Mouse (Mus musculus) MEL (cell line): ENCODE data around the gene Fut1. TPM values are rescaled to one million over a fixed set of nuclear protein-coding genes. Genes with fewer than 3 reads are reported as not detected.
A peak's percentile ranks its signal among the peaks of the same experiment; 100 is the strongest.

Experiments used
- DNase-seq: peaks from one replicate; pipeline ENCODE4 v3.0.0; 2011; ENCODE audit warnings: low read depth, low spot score
- H3K27ac ChIP-seq: 2 replicates; pipeline ENCODE4 v1.5.1; 2012; ENCODE audit warnings: low read depth, mild to moderate bottlenecking, control low read depth, low read length, moderate library complexity; ENCODE audit not compliant: control insufficient read depth
- H3K27me3 ChIP-seq, 2 experiments: fragments of 150-350 bp in 1 of 2; sonication (generic) in 1 of 2; 2 replicates each; pipeline ENCODE4 v1.6.1; 2012; ENCODE audit warnings: low read length in 2 of 2, mild to moderate bottlenecking in 2 of 2, improper control_type of control experiment in 1 of 2, moderate library complexity in 1 of 2; ENCODE audit not compliant: insufficient read depth in 2 of 2, control insufficient read depth in 1 of 2
- H3K36me3 ChIP-seq, 2 experiments: 2 replicates each; pipeline ENCODE4 v1.6.1; 2012 to 2014; ENCODE audit warnings: low read length in 2 of 2, improper control_type of control experiment in 1 of 2, inconsistent platforms in 1 of 2, mild to moderate bottlenecking in 1 of 2; ENCODE audit not compliant: insufficient read depth in 2 of 2, control insufficient read depth in 1 of 2
- H3K4me1 ChIP-seq, 2 experiments: fragments of 150-350 bp in 1 of 2; sonication (generic) in 1 of 2; 2 replicates each; pipeline ENCODE4 v1.6.1; 2012; ENCODE audit warnings: low read length in 2 of 2, improper control_type of control experiment in 1 of 2, mild to moderate bottlenecking in 1 of 2; ENCODE audit not compliant: insufficient read depth in 2 of 2, control insufficient read depth in 1 of 2
- H3K4me3 ChIP-seq, 2 experiments: fragments of 150-350 bp in 1 of 2; sonication (generic) in 1 of 2; 2 replicates each; pipeline ENCODE4 v1.5.1; 2012; ENCODE audit warnings: low read depth in 2 of 2, low read length in 2 of 2, mild to moderate bottlenecking in 2 of 2, moderate library complexity in 2 of 2, control low read depth in 1 of 2, improper control_type of control experiment in 1 of 2; ENCODE audit not compliant: control insufficient read depth in 1 of 2, insufficient read depth in 1 of 2
- H3K79me2 ChIP-seq: 2 replicates; pipeline ENCODE4 v1.6.1; 2012; ENCODE audit warnings: mild to moderate bottlenecking, low read length, moderate library complexity; ENCODE audit not compliant: control insufficient read depth, poor library complexity, insufficient read depth
- H3K9ac ChIP-seq: 2 replicates; pipeline ENCODE4 v1.6.1; 2012; ENCODE audit warnings: low read depth, mild to moderate bottlenecking, control low read depth, low read length, moderate library complexity; ENCODE audit not compliant: control insufficient read depth, poor library complexity, severe bottlenecking
- H3K9me3 ChIP-seq: fragments of 150-350 bp; sonication (generic); replicated peaks from 2 replicates; pipeline ENCODE4 v1.6.1; 2012; ENCODE audit warnings: mild to moderate bottlenecking, low read length, improper control_type of control experiment, moderate library complexity; ENCODE audit not compliant: insufficient read depth
- CHD1 ChIP-seq: IDR thresholded peaks from 2 replicates; pipeline ENCODE4 v1.6.1; 2012; ENCODE audit warnings: low read depth, mild to moderate bottlenecking, inconsistent platforms, low read length, improper control_type of control experiment
- CHD2 ChIP-seq: IDR thresholded peaks from 2 replicates; pipeline ENCODE4 v1.6.1; 2011; ENCODE audit warnings: low read length, improper control_type of control experiment
- CTCF ChIP-seq, 3 experiments: IDR thresholded peaks in 2 of 3; conservative IDR thresholded peaks in 1 of 3; 2 replicates each; pipeline ENCODE4 v1.5.1; 2011 to 2012; ENCODE audit warnings: low read length in 3 of 3, low read depth in 2 of 3, mild to moderate bottlenecking in 2 of 3, improper control_type of control experiment in 1 of 3, inconsistent platforms in 1 of 3, mixed read lengths in 1 of 3, moderate library complexity in 1 of 3; ENCODE audit not compliant: control insufficient read depth in 1 of 3, insufficient read depth in 1 of 3, poor library complexity in 1 of 3, severe bottlenecking in 1 of 3
- ELF1 ChIP-seq: IDR thresholded peaks from 2 replicates; pipeline ENCODE4 v1.6.1; 2014; ENCODE audit warnings: low read depth, mild to moderate bottlenecking, inconsistent platforms, low read length, improper control_type of control experiment, moderate library complexity
- HCFC1 ChIP-seq: IDR thresholded peaks from 2 replicates; pipeline ENCODE4 v1.6.1; 2012; ENCODE audit warnings: low read depth, mild to moderate bottlenecking, inconsistent platforms, low read length, improper control_type of control experiment, moderate library complexity
- KAT2A ChIP-seq: conservative IDR thresholded peaks from 2 replicates; pipeline ENCODE4 v1.6.1; 2012; ENCODE audit warnings: low read depth, low read length, improper control_type of control experiment, inconsistent platforms
- MAFK ChIP-seq: IDR thresholded peaks from 2 replicates; pipeline ENCODE4 v1.6.1; 2011; ENCODE audit warnings: low read depth, mild to moderate bottlenecking, low read length, improper control_type of control experiment, borderline replicate concordance
- MAX ChIP-seq: IDR thresholded peaks from 2 replicates; pipeline ENCODE4 v1.6.1; 2011; ENCODE audit warnings: low read length, improper control_type of control experiment
- MEF2A ChIP-seq: IDR thresholded peaks from 2 replicates; pipeline ENCODE4 v1.6.1; 2014; ENCODE audit warnings: low read depth, mild to moderate bottlenecking, inconsistent platforms, low read length, improper control_type of control experiment; ENCODE audit not compliant: poor library complexity, insufficient replicate concordance, severe bottlenecking; ENCODE audit errors: extremely low read depth
- MYB ChIP-seq: IDR thresholded peaks from 2 replicates; pipeline ENCODE4 v1.6.1; 2011; ENCODE audit warnings: mild to moderate bottlenecking, low read depth, low read length, improper control_type of control experiment
- MYC ChIP-seq: IDR thresholded peaks from 2 replicates; pipeline ENCODE4 v1.6.1; 2011; ENCODE audit warnings: low read depth, mild to moderate bottlenecking, low read length, improper control_type of control experiment, moderate library complexity
- POLR2A ChIP-seq, 2 experiments: IDR thresholded peaks; 2 replicates each; pipeline ENCODE4 v1.6.1; 2011 to 2012; ENCODE audit warnings: low read length in 2 of 2, mild to moderate bottlenecking in 2 of 2, control low read depth in 1 of 2, improper control_type of control experiment in 1 of 2, low read depth in 1 of 2, moderate library complexity in 1 of 2; ENCODE audit not compliant: control insufficient read depth in 1 of 2, insufficient read depth in 1 of 2, poor library complexity in 1 of 2
- POLR2AphosphoS2 ChIP-seq: IDR thresholded peaks from 2 replicates; pipeline ENCODE4 v1.6.1; 2011; ENCODE audit warnings: low read length, improper control_type of control experiment
- RAD21 ChIP-seq: IDR thresholded peaks from 2 replicates; pipeline ENCODE4 v1.6.1; 2011; ENCODE audit warnings: mild to moderate bottlenecking, low read depth, low read length, improper control_type of control experiment
- RCOR1 ChIP-seq: IDR thresholded peaks from 2 replicates; pipeline ENCODE4 v1.6.1; 2012; ENCODE audit warnings: low read depth, mild to moderate bottlenecking, inconsistent platforms, low read length, improper control_type of control experiment
- SIN3A ChIP-seq: IDR thresholded peaks from 2 replicates; pipeline ENCODE4 v1.6.1; 2012; ENCODE audit warnings: low read length, improper control_type of control experiment, inconsistent platforms
- TCF12 ChIP-seq: IDR thresholded peaks from 2 replicates; pipeline ENCODE4 v1.6.1; 2014; ENCODE audit warnings: low read depth, mild to moderate bottlenecking, inconsistent platforms, low read length, improper control_type of control experiment, moderate library complexity
- UBTF ChIP-seq: IDR thresholded peaks from 2 replicates; pipeline ENCODE4 v1.6.1; 2012; ENCODE audit warnings: low read depth, mild to moderate bottlenecking, inconsistent platforms, low read length, improper control_type of control experiment, moderate library complexity, borderline replicate concordance; ENCODE audit not compliant: insufficient read depth
- USF1 ChIP-seq: IDR thresholded peaks from 2 replicates; pipeline ENCODE4 v1.6.1; 2014; ENCODE audit warnings: low read depth, mild to moderate bottlenecking, inconsistent platforms, low read length, improper control_type of control experiment, moderate library complexity
- ZNF384 ChIP-seq: IDR thresholded peaks from 2 replicates; pipeline ENCODE4 v1.6.1; 2012; ENCODE audit warnings: low read depth, mild to moderate bottlenecking, inconsistent platforms, low read length, improper control_type of control experiment
- polyA plus RNA-seq, 2 experiments: library from polyadenylated mRNA; stranded (reverse) in 1 of 2; unstranded in 1 of 2; fragments of >175 nt in 1 of 2; fragments of >200 nt in 1 of 2; gene quantifications; 2 replicates each; pipeline versions ENCODE4 v1.2.1 to v1.2.4; 2012; ENCODE audit warnings: low replicate concordance in 2 of 2, low read depth in 1 of 2; ENCODE audit not compliant: insufficient read length in 2 of 2, insufficient read depth in 1 of 2, missing spikeins in 1 of 2
- total RNA-seq: library from RNA; depleted of rRNA; stranded (reverse); fragments of 300-350 nt; gene quantifications from 2 replicates; pipeline ENCODE4 v1.2.3, GENCODE M21; 2012

Fut1 gene
- total and polyA plus RNA-seq, 3 experiments, result 0.04 TPM; not detected in 2

DNA sequence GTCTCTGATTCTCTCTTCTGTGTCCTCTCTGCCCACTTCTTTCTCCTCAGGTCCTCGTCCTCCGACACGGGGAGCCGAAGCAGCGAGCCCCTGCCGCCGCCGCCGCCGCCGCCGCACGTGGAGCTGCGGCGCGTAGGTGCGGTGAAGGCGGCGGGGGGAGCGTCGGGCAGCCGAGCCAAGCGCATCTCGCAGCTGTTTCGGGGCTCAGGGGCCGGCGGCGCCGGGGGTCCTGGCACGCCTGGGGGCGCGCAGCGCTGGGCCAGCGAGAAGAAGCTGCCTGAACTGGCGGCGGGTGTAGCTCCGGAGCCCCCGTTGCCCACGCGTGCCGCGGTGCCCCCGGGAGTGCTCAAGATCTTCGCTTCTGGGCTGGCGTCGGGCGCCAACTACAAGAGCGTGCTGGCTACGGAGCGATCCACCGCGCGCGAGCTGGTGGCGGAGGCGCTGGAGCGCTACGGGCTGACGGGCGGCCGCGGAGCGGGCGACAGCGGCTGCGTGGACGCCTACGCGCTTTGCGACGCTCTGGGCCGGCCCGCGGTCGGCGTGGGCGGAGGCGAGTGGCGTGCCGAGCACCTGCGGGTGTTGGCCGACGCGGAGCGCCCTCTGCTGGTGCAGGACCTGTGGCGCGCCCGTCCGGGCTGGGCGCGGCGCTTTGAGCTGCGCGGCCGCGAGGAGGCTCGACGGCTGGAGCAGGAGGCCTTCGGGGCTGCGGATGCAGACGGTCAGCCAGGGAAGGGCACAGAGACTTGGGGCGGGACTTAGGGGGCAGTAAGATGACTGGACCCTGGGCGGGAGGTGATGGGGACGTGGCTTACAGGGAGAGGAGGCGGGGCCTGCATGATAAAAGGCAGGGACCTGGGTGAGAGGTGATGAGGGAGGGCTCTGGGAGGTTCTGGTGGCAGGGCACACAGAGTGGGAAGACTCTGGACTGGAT, 11.5 kb downstream of the Fut1 start (continued):
- no peak for TF ChIP-seq MYB
- TF ChIP-seq, all 39 proteins: peak for 18

DNA sequence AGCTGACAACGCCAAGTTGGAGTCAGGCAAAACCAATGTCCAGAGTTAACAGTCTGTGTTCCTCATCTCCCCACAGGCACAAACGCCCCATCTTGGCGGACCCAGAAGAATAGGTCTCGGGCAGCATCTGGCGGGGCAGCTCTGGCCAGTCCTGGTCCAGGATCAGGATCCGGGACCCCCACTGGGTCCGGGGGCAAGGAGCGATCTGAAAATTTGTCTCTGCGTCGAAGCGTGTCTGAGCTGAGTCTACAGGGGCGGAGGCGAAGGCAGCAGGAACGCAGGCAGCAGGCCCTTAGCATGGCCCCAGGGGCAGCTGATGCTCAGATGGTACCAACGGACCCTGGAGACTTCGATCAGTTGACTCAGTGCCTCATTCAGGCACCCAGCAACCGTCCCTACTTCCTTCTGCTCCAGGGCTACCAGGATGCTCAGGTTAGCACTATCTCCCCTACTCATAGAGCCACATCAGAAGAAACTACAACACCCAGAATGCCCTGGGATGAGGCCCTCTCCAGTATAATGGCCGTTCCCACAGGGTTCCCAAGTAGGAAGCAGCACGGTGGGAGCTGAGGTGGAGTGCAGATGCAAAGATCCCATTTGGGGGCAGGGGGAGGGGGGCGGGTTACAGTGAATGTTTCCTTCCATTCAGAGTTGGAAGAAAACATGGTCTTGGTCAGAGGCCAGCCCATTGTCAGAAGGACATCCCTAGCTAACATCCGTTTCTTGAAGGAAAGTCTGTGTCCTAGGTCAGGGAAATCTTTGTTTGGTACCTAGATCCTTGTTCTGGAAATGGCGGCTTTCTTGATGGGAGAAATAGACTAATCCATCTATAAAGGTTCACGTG, 13.2 kb downstream of the Fut1 start:
- Histone ChIP-seq H3K9me3 (no peaks in the 10 kb centered on the region), H3K27ac (no peak overlapping the region), H3K27me3 (no peaks in the 10 kb centered on the region), H3K4me3 (no peak overlapping the region), H3K9ac (no peak overlapping the region), H3K79me2 (peaks cover 2% of the 10 kb centered on the region; the same call in 1 of the 2 replicates), H3K36me3 (no peaks in the 10 kb centered on the region), H3K4me1 (peaks cover 0 to 18% of the 10 kb centered on the region in 2 experiments; a peak in 2 of 4 replicates)
- no peak for DNase-seq
- TF ChIP-seq SIN3A (no peak), HCFC1 (peak; percentile 63), CTCF (IDR thresholded peaks at IDR 0.05 in 2 of 3, conservative IDR thresholded peaks at IDR 0.05 in 1 of 3; ENCODE audit: control insufficient read depth in 1 of 3, insufficient read depth in 1 of 3, low read depth in 2 of 3, low read length in 3 of 3, poor library complexity in 1 of 3, severe bottlenecking in 1 of 3) (no peak)

- Histone ChIP-seq H3K4me1 (peaks cover 0 to 17% of the 10 kb centered on the region in 2 experiments; a peak in 2 of 4 replicates), H3K4me3 (no peak overlapping the region)
- no peak for DNase-seq
- TF ChIP-seq SIN3A (no peak), RCOR1 (no peak), ELF1 (no peak), CHD1 (no peak), POLR2A (IDR thresholded peaks at IDR 0.05; ENCODE audit: control insufficient read depth in 1 of 2, insufficient read depth in 1 of 2, low read depth in 1 of 2, low read length in 2 of 2, poor library complexity in 1 of 2) (no peak), MAFK (no peak), CTCF (IDR thresholded peaks at IDR 0.05 in 2 of 3, conservative IDR thresholded peaks at IDR 0.05 in 1 of 3; ENCODE audit: control insufficient read depth in 1 of 3, insufficient read depth in 1 of 3, low read depth in 2 of 3, low read length in 3 of 3, poor library complexity in 1 of 3, severe bottlenecking in 1 of 3) (no peak), USF1 (no peak), ZNF384 (no peak), TCF12 (no peak), HCFC1 (no peak), CHD2 (no peak), MAX (no peak), KAT2A (no peak), MEF2A (no peak), RAD21 (no peak), UBTF (no peak), MYC (no peak), POLR2AphosphoS2 (no peak)
- TF ChIP-seq, all 39 proteins: peak for 0
- Histone ChIP-seq H3K27ac (no peak overlapping the region), H3K79me2 (peaks cover 2% of the 10 kb centered on the region; the same call in 1 of the 2 replicates), H3K27me3 (no peaks in the 10 kb centered on the region), H3K9ac (no peak overlapping the region), H3K36me3 (peaks cover 0 to 4% of the 10 kb centered on the region in 2 experiments; a peak in 1 of 4 replicates), H3K9me3 (no peaks in the 10 kb centered on the region)
Measured at GRCm38 (mm10) chr7:45632499-45632898, 15.4 kb downstream of the Fut1 start.
